Mouse (Mus musculus) liver, embryonic 14.5 days (tissue): ENCODE results near the gene Lcmt1. TPM values are rescaled to one million over a fixed set of nuclear protein-coding genes. Genes with fewer than 3 reads are reported as not detected.

Source experiments
- ATAC-seq: fragments of 200-750 bp; cut with Nextera tagmentation; 2 replicates; pipeline ENCODE4 v1.8.0; 2017; ENCODE audit warnings: moderate number of reproducible peaks, mild to moderate bottlenecking, moderate library complexity; ENCODE audit not compliant: insufficient read depth
- DNase-seq, 3 experiments: peaks; one replicate each; pipeline ENCODE4 v3.0.0-alpha.2; 2012 to 2013; ENCODE audit warnings: low read depth in 3 of 3, low spot score in 3 of 3
- H3K27ac ChIP-seq: fragments of 300-500 bp; sonication (generic); 2 replicates; pipeline ENCODE4 v1.5.1; 2014; ENCODE audit warnings: moderate library complexity, mild to moderate bottlenecking, control low read depth, inconsistent platforms
- H3K27me3 ChIP-seq: fragments of 300-500 bp; sonication (generic); 2 replicates; pipeline ENCODE4 v1.6.1; 2014; ENCODE audit warnings: mild to moderate bottlenecking, low read length, moderate library complexity; ENCODE audit not compliant: control insufficient read depth, insufficient read depth
- H3K36me3 ChIP-seq: fragments of 300-500 bp; sonication (generic); replicated peaks from 2 replicates; pipeline ENCODE4 v1.6.1; 2014; ENCODE audit warnings: low read depth; ENCODE audit not compliant: control insufficient read depth, insufficient read depth
- H3K4me1 ChIP-seq, 2 experiments: fragments of 200-500 bp in 1 of 2; fragments of 300-500 bp in 1 of 2; sonication (generic) in 1 of 2; replicated peaks; 2 replicates each; pipeline ENCODE4 v1.6.1; 2012 to 2014; ENCODE audit warnings: antibody characterized with exemption in 1 of 2, inconsistent platforms in 1 of 2, low read length in 1 of 2; ENCODE audit not compliant: control insufficient read depth in 2 of 2, insufficient read depth in 2 of 2
- H3K4me2 ChIP-seq: fragments of 300-500 bp; sonication (generic); 2 replicates; pipeline ENCODE4 v1.6.1; 2014; ENCODE audit warnings: low read depth, mild to moderate bottlenecking, control low read depth, moderate library complexity
- H3K4me3 ChIP-seq, 2 experiments: fragments of 200-500 bp in 1 of 2; fragments of 300-500 bp in 1 of 2; sonication (generic) in 1 of 2; 2 replicates each; pipeline ENCODE4 v1.5.1; 2012 to 2014; ENCODE audit warnings: low read depth in 2 of 2, low read length in 2 of 2, mild to moderate bottlenecking in 2 of 2, control low read depth in 1 of 2, inconsistent platforms in 1 of 2, moderate library complexity in 1 of 2; ENCODE audit not compliant: insufficient read depth in 1 of 2
- H3K9ac ChIP-seq: fragments of 300-500 bp; sonication (generic); replicated peaks from 2 replicates; pipeline ENCODE4 v1.6.1; 2014; ENCODE audit warnings: mild to moderate bottlenecking, control low read depth, moderate library complexity
- H3K9me3 ChIP-seq: fragments of 300-500 bp; sonication (generic); 2 replicates; pipeline ENCODE4 v1.6.1; 2016; ENCODE audit warnings: low read length, mixed read lengths; ENCODE audit not compliant: control insufficient read depth
- CTCF ChIP-seq: IDR thresholded peaks from 2 replicates; pipeline ENCODE4 v1.5.1; 2016; ENCODE audit warnings: antibody characterized with exemption, low read depth, control low read depth
- EP300 ChIP-seq: IDR thresholded peaks from 2 replicates; pipeline ENCODE4 v1.6.1; 2016; ENCODE audit warnings: antibody characterized with exemption, low read depth
- WGBS: fragments of 180-500 bp; shearing (Covaris S2); extraction: QIAGEN DNeasy Blood & Tissue Kit; methylation state at CpG from one replicate; pipeline ENCODE4 v1.1.7; 2014; ENCODE audit not compliant: insufficient replicate concordance; 5-methylcytosine and 5-hydroxymethylcytosine counted together
- polyA plus RNA-seq, 2 experiments: library from polyadenylated mRNA; depleted of rRNA in 1 of 2; stranded (reverse) in 1 of 2; unstranded in 1 of 2; fragments of >200 nt; fragmentation: Nextera tagmentation in 1 of 2; extraction: Ambion mirVana in 1 of 2; gene quantifications; 2 replicates each; pipeline versions ENCODE4 v1.2.1 to v1.2.3; 2012 to 2014

Lcmt1 gene
- polyA plus RNA-seq, 2 experiments, result 18.6 to 23.6 TPM

DNA sequence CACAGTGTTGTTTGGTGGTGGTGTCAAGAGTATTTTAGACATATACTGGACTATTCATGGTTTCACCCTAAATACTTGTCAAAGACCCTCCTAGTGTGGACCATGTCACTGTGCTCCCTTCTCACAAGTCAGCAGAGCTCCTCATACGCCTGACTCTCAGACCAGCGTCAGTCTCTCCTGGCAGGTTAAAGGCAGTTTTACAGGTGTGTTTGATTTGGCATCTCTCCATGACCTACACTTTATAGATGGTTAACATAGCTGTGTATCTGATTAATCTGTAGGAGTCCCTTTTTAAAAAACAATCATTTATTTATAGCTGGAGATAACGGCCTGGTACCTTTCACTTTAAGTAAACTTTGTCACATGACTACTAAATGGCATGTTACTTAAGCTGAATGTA, 52.4 kb downstream of the Lcmt1 start:
- no peak for DNase-seq
- H3K27ac ChIP-seq, result no peak overlapping the region
- H3K27me3 ChIP-seq, result no peaks in the 10 kb centered on the region
- TF ChIP-seq EP300 (no peak), CTCF (no peak)
- no peaks in the 10 kb centered on the region for H3K9me3 ChIP-seq
- peaks cover 0 to 2% of the 10 kb centered on the region in 2 experiments; a peak in 1 of 4 replicates for H3K4me1 ChIP-seq
- WGBS, result 78% methylated on average over 3 of the region's 3 CpGs
- H3K4me3 ChIP-seq, result no peak overlapping the region
- H3K9ac ChIP-seq, result no peak overlapping the region
- no peak overlapping the region for H3K4me2 ChIP-seq
- no peaks in the 10 kb centered on the region; the same call in none of the 2 replicates for H3K36me3 ChIP-seq
- ATAC-seq, result no peak

DNA sequence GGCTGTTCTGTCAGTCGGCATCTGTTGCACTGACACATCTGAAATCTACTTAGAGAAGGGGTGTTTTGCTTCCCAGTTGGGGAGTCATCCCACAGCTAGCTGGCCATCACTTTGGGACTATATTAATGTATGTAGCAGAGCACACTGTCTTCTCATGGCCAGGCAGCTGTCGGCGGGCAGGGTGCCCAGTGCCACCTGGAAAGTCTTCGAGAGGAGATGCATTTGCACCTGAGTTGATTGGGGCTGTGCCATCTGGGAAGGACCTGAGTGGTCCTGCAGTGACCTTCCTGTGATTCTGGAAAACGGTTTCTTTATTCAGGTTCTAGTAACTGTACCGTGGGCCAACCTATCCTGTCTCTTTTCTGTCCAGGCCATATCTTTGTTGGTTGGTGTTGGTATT, 54.7 kb downstream of the Lcmt1 start:
- no peak for TF ChIP-seq CTCF
- TF ChIP-seq EP300, result no peak
- no peak overlapping the region for H3K27ac ChIP-seq
- no peak for DNase-seq
- WGBS, result 83% methylated on average over 6 of the region's 6 CpGs
- H3K9ac ChIP-seq, result no peak overlapping the region
- no peaks in the 10 kb centered on the region; the same call in none of the 2 replicates for H3K36me3 ChIP-seq
- H3K27me3 ChIP-seq, result no peaks in the 10 kb centered on the region
- no peak overlapping the region for H3K4me2 ChIP-seq
- H3K9me3 ChIP-seq, result no peaks in the 10 kb centered on the region
- H3K4me3 ChIP-seq, result no peak overlapping the region
- no peak for ATAC-seq
- peaks cover 0 to 2% of the 10 kb centered on the region in 2 experiments; a peak in 1 of 4 replicates for H3K4me1 ChIP-seq

DNA sequence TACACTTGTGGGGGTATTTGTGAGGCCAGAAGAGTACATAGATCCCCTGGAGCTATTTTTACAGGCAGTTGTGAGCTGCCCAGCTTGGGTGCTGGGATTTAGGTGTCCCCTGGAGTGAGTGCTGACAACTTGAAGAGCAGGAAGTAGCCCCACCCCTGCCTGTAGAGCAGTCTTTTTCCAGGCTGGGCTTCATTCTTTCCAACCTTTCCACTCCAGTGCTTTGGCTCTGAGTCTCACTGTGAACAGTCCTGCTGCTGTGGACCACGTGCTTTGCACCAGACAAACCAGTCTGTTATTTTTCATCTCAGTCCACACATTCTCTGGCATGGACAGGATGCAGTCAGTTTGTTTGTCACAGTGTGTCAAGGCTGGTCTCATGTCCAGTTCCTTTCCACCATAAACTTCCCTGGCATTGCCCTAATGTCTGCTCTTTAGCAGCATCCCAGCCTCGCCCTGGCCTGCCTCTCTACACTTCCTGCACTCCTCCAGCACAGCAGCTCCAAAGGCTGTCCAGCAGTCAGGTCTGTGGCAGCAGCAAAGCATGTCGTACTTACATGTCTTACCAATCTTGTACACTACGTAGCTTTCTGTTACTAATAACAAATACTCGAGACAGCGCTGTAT, 55.7 kb downstream of the Lcmt1 start:
- Histone ChIP-seq H3K4me1 (peaks cover 0 to 7% of the 10 kb centered on the region in 2 experiments; a peak in 1 of 4 replicates), H3K27me3 (no peaks in the 10 kb centered on the region), H3K4me2 (no peak overlapping the region), H3K4me3 (no peak overlapping the region), H3K36me3 (no peaks in the 10 kb centered on the region; the same call in none of the 2 replicates), H3K27ac (no peak overlapping the region), H3K9me3 (no peaks in the 10 kb centered on the region), H3K9ac (no peak overlapping the region)
- ATAC-seq, result no peak
- DNase-seq, result no peak
- TF ChIP-seq EP300, result no peak
- 74% methylated on average over 6 of the region's 6 CpGs for WGBS

DNA sequence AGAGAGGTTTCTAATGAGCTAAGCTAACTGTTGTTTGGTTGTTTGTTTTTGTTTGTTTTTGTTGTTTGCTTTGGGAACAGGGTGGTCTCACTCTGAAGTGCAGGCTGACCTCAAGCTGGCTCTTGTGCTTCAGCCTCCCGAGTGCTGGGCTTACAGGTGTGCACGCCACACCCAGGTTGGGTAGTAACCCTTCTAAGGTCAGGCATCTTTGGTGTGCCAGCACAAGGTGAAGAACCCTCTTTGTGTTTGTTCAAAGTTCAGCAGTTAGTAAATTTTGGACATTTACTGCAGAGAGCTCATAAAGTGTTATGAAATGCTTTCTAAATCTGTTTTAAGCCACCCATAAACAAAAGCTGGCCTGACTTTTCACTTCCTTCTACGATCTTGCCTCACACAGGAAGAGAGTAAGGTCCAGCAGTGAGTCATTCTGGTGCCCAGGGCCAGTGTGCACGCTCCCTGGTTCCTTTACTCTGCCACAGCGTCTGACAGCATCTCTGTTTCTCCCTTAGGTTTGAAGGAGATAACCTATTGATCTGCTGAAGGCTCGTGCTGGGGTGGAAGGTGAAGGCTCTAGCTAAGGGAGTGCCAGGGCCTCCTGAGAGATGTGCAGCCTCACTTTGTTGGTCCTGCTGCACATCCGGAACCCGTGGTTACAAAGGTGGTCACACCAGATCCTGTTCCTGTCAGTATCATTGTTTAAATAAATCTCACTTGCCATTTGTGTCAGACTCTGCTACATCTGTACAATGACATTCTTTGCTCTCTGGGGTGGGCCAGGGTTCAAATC, 60.2 kb downstream of the Lcmt1 start:
- Histone ChIP-seq H3K36me3 (no peaks in the 10 kb centered on the region; the same call in 1 of the 2 replicates), H3K4me1 (peaks cover 0 to 6% of the 10 kb centered on the region in 2 experiments; a peak in 1 of 4 replicates), H3K27ac (no peak overlapping the region), H3K9ac (no peak overlapping the region), H3K4me3 (no peak overlapping the region), H3K27me3 (no peaks in the 10 kb centered on the region), H3K4me2 (no peak overlapping the region), H3K9me3 (no peaks in the 10 kb centered on the region)
- DNase-seq (no peak), ATAC-seq (peak; percentile 39; the same call in 1 of the 2 replicates)
- 45% methylated on average over 8 of the region's 8 CpGs for WGBS
- no peak for TF ChIP-seq EP300
- no peak for TF ChIP-seq CTCF

DNA sequence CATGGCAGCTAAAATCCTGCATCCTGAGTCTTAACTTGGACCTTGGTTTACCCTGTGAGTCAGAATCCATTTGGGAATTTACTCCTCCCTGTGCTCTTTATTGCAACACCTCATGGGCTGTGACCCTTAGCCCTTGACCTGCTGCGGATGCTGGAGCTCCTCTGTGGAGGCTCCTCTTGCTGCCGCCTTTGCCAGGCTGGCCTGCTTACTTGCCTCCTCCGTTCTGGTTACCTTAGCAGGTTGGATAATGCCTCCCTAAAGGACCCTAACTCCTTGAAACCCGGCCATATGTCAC, 60.8 kb downstream of the Lcmt1 start:
- Histone ChIP-seq H3K4me1 (peaks cover 0 to 6% of the 10 kb centered on the region in 2 experiments; a peak in 1 of 4 replicates), H3K4me2 (no peak overlapping the region), H3K9ac (no peak overlapping the region), H3K4me3 (no peak overlapping the region), H3K9me3 (no peaks in the 10 kb centered on the region), H3K36me3 (no peaks in the 10 kb centered on the region; the same call in 1 of the 2 replicates), H3K27ac (no peak overlapping the region), H3K27me3 (no peaks in the 10 kb centered on the region)
- 70% methylated on average over 4 of the region's 4 CpGs for WGBS
- peak; percentile 37; the same call in 1 of the 2 replicates for ATAC-seq
- no peak for DNase-seq
- no peak for TF ChIP-seq EP300
- TF ChIP-seq CTCF, result no peak
